Mouse (Mus musculus) lung, adult 2 months (tissue): ENCODE results near the gene Olfr730. TPM values are rescaled to one million over a fixed set of nuclear protein-coding genes. Genes with fewer than 3 reads are reported as not detected.

Experiments used
- DNase-seq: peaks from one replicate; pipeline ENCODE4 v3.0.0; 2022
- H3K4me1 ChIP-seq: fragments of 200-500 bp; 2 replicates; pipeline ENCODE4 v1.6.1; 2011; ENCODE audit warnings: low read length; ENCODE audit not compliant: control insufficient read depth, insufficient read depth
- H3K4me3 ChIP-seq: fragments of 200-500 bp; replicated peaks from 2 replicates; pipeline ENCODE3; 2011; ENCODE audit warnings: low read depth, mild to moderate bottlenecking, control low read depth, low read length; ENCODE audit errors: extremely low read depth
- CTCF ChIP-seq: fragments of 200-500 bp; IDR thresholded peaks from 2 replicates; pipeline ENCODE4 v1.5.1; 2011; ENCODE audit warnings: mild to moderate bottlenecking, low read length, control low read depth; ENCODE audit not compliant: insufficient read depth
- POLR2A ChIP-seq: fragments of 200-500 bp; IDR thresholded peaks from 2 replicates; pipeline ENCODE4 v1.6.1; 2011; ENCODE audit warnings: low read depth, mild to moderate bottlenecking, control low read depth, low read length, borderline replicate concordance; ENCODE audit errors: extremely low read depth
- WGBS: fragments of 180-500 bp; shearing (Covaris S2); methylation state at CpG from one replicate; pipeline ENCODE4 v1.1.7; 2018; 5-methylcytosine and 5-hydroxymethylcytosine counted together
- polyA plus RNA-seq: library from polyadenylated mRNA; depleted of rRNA; stranded (reverse); fragments of >200 nt; gene quantifications from 2 replicates; pipeline ENCODE4 v1.2.3, GENCODE M21; 2012; rRNA removed

Gene Olfr730
- polyA plus RNA-seq, result not detected in 2 replicates

DNA sequence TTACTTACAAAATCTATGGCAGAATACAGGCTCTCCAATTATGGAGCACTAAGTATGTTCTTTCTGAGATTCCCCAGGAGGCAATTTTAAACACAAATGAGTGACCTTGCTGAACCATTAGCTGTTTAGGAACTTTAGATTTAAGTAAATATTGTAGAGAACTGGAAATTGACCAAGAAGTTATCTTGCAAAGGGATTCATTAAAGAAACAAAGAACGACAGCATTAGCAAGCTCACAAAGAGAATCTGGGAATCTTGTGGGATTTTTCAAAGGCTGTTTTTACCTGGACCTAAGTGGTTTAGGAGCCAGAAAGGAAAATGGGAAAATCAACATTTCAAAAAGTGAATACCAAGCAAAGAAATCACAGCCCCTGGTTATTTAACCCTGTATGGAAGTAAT, at the start of gene Olfr730:
Gene Olfr730 (minus strand): TSS at position 101 of the 400 bp plus-strand sequence.
- 51% methylated on average over 1 of the region's 1 CpGs for WGBS
- H3K4me3 ChIP-seq, result no peak within 1 kb of the TSS
- TF ChIP-seq POLR2A (no peak), CTCF (no peak)
- no peak for DNase-seq
- no peaks in the 10 kb centered on the region for H3K4me1 ChIP-seq

DNA sequence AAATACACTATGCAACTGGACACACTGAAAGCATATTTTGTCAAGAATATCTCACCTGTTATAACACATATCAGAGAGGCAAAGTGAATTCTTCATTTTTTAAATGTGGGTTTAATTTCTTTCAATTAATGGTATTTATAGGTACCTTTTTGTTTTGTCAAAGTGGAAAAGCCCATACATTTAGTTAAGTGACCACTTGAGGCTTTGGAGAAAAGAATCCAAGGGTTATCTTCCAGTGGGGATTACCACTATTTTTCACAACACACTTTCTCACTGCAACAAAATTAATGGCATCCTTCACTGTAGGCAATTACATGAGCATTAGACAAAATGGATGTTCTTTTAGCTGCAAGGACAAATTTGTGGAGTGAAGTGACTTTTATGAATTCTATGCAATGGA, 35.2 kb downstream of the Olfr730 start, which contains the start of gene Olfr729:
Gene Olfr729 (minus strand): TSS at position 101 of the 400 bp plus-strand sequence.
- Histone ChIP-seq H3K4me1 (no peaks in the 10 kb centered on the region), H3K4me3 (no peak within 1 kb of the TSS)
- no peak for DNase-seq
- no peak for TF ChIP-seq CTCF
- TF ChIP-seq POLR2A, result no peak

DNA sequence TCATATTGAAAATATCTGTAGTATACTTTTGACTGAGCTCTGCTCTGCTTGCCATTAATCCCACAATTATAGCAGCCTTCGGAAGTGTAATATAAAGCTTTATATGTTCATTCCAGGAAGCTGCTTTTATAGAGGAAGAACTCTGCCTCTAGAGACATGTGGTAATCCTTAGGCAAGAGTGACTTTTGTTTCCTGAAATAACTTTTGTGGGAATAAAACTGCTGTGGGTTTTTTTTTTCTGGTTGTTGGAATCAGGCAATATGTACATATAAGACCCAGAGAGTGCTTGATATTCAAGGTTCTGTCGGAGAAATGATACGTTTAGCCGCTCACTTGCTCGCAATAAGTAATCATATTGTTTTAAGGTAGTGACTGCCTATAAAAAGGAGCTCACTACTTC, 45.4 kb downstream of the Olfr730 start, which contains the start of gene Olfr728:
Gene Olfr728 (minus strand): TSS at position 101 of the 400 bp plus-strand sequence.
- WGBS, result 86% methylated on average over 5 of the region's 5 CpGs
- no peak within 1 kb of the TSS for H3K4me3 ChIP-seq
- TF ChIP-seq CTCF (no peak), POLR2A (no peak)
- no peaks in the 10 kb centered on the region for H3K4me1 ChIP-seq
- DNase-seq, result no peak

Other genes starting within 250 kb of the Olfr730 start
- not detected in 2 replicates for gene Olfr724, start 224.9 kb downstream of the Olfr730 start, polyA plus RNA-seq
- not detected in 2 replicates for gene Olfr725, start 147.8 kb downstream of the Olfr730 start, polyA plus RNA-seq
- not detected in 2 replicates for gene Olfr726, start 97.2 kb downstream of the Olfr730 start, polyA plus RNA-seq
- gene Olfr727, start 65.0 kb downstream of the Olfr730 start, polyA plus RNA-seq, result not detected in 2 replicates
- gene Olfr728, start 45.5 kb downstream of the Olfr730 start, polyA plus RNA-seq, result not detected in 2 replicates
- gene Olfr729, start 35.3 kb downstream of the Olfr730 start, polyA plus RNA-seq, result not detected in 2 replicates
- gene Olfr731, start 53.7 kb upstream of the Olfr730 start, polyA plus RNA-seq, result not detected in 2 replicates
- not detected in 2 replicates for gene Olfr732, start 96.0 kb upstream of the Olfr730 start, polyA plus RNA-seq
- gene Olfr733, start 113.3 kb upstream of the Olfr730 start, polyA plus RNA-seq, result not detected in 2 replicates
- gene Olfr734, start 138.6 kb upstream of the Olfr730 start, polyA plus RNA-seq, result not detected in 2 replicates
- not detected in 2 replicates for gene Olfr735, start 160.7 kb upstream of the Olfr730 start, polyA plus RNA-seq
- gene Tlr11, start 169.7 kb upstream of the Olfr730 start, polyA plus RNA-seq, result 0.44 and 0.57 TPM in 2 replicates
- not detected in 2 replicates for gene Olfr736, start 193.0 kb upstream of the Olfr730 start, polyA plus RNA-seq
- not detected in 2 replicates for gene Olfr738, start 219.4 kb upstream of the Olfr730 start, polyA plus RNA-seq
- gene Olfr739, start 230.4 kb upstream of the Olfr730 start, polyA plus RNA-seq, result not detected in 2 replicates